Mouse (Mus musculus) splenic B cell, adult 2 months (primary cell): ENCODE measurements around the gene Syt1.

ENCODE experiments used
- DNase-seq: peaks from one replicate; pipeline ENCODE4 v3.0.0-alpha.2; 2011; ENCODE audit warnings: low read depth, low spot score
- H3K27me3 ChIP-seq: 2 replicates; pipeline ENCODE4 v1.6.1; 2012; ENCODE audit warnings: mild to moderate bottlenecking, low read length, moderate library complexity, mixed read lengths; ENCODE audit not compliant: control insufficient read depth, poor library complexity, insufficient read depth, severe bottlenecking
- H3K36me3 ChIP-seq: 2 replicates; pipeline ENCODE4 v1.6.1; 2012; ENCODE audit warnings: mild to moderate bottlenecking, low read length, moderate library complexity, mixed read lengths; ENCODE audit not compliant: control insufficient read depth, poor library complexity, insufficient read depth, severe bottlenecking

Syt1 gene

GRCm38 (mm10) chr10:108929676-108930075 is 81.1 kb downstream of the Syt1 start:
- no peaks in the 10 kb centered on the region for H3K27me3 ChIP-seq
- H3K36me3 ChIP-seq, result no peaks in the 10 kb centered on the region
- no peak for DNase-seq

- Histone ChIP-seq H3K27me3 (no peaks in the 10 kb centered on the region), H3K36me3 (no peaks in the 10 kb centered on the region)
- no peak for DNase-seq
Observed at GRCm38 (mm10) chr10:108905264-108905663, 105.5 kb downstream of the Syt1 start.

- no peak for DNase-seq
- no peaks in the 10 kb centered on the region for H3K36me3 ChIP-seq
- no peaks in the 10 kb centered on the region for H3K27me3 ChIP-seq
Observed at GRCm38 (mm10) chr10:108904371-108904770, 106.4 kb downstream of the Syt1 start.

GRCm38 (mm10) chr10:108896529-108896928 is 114.3 kb downstream of the Syt1 start:
- H3K27me3 ChIP-seq, result no peaks in the 10 kb centered on the region
- H3K36me3 ChIP-seq, result no peaks in the 10 kb centered on the region
- DNase-seq, result no peak

- no peak for DNase-seq
Observed at GRCm38 (mm10) chr10:108893288-108893687, 117.5 kb downstream of the Syt1 start.

GRCm38 (mm10) chr10:108892441-108892840 is 118.3 kb downstream of the Syt1 start:
- DNase-seq, result no peak
- no peaks in the 10 kb centered on the region for H3K36me3 ChIP-seq
- H3K27me3 ChIP-seq, result no peaks in the 10 kb centered on the region

More at GRCm38 (mm10) chr10:108893288-108893687, 117.5 kb downstream of the Syt1 start:
- Histone ChIP-seq H3K27me3 (no peaks in the 10 kb centered on the region), H3K36me3 (no peaks in the 10 kb centered on the region)

GRCm38 (mm10) chr10:108889084-108889483 is 121.7 kb downstream of the Syt1 start:
- Histone ChIP-seq H3K36me3 (no peaks in the 10 kb centered on the region), H3K27me3 (no peaks in the 10 kb centered on the region)
- no peak for DNase-seq

GRCm38 (mm10) chr10:108886781-108887180 is 124.0 kb downstream of the Syt1 start:
- DNase-seq, result no peak
- no peaks in the 10 kb centered on the region for H3K36me3 ChIP-seq
- no peaks in the 10 kb centered on the region for H3K27me3 ChIP-seq

GRCm38 (mm10) chr10:108885769-108886168 is 125.0 kb downstream of the Syt1 start:
- DNase-seq, result no peak
- H3K27me3 ChIP-seq, result no peaks in the 10 kb centered on the region
- no peaks in the 10 kb centered on the region for H3K36me3 ChIP-seq

GRCm38 (mm10) chr10:108884520-108884919 is 126.3 kb downstream of the Syt1 start:
- Histone ChIP-seq H3K27me3 (no peaks in the 10 kb centered on the region), H3K36me3 (no peaks in the 10 kb centered on the region)
- no peak for DNase-seq

- H3K36me3 ChIP-seq, result no peaks in the 10 kb centered on the region
- DNase-seq, result no peak
- H3K27me3 ChIP-seq, result no peaks in the 10 kb centered on the region
Observed at GRCm38 (mm10) chr10:108880372-108880771, 130.4 kb downstream of the Syt1 start.

- no peaks in the 10 kb centered on the region for H3K36me3 ChIP-seq
- no peaks in the 10 kb centered on the region for H3K27me3 ChIP-seq
- no peak for DNase-seq
Observed at GRCm38 (mm10) chr10:108875730-108876129, 135.1 kb downstream of the Syt1 start.

- no peak for DNase-seq
- Histone ChIP-seq H3K36me3 (no peaks in the 10 kb centered on the region), H3K27me3 (no peaks in the 10 kb centered on the region)
Observed at GRCm38 (mm10) chr10:108874687-108875086, 136.1 kb downstream of the Syt1 start.

- H3K27me3 ChIP-seq, result no peaks in the 10 kb centered on the region
- H3K36me3 ChIP-seq, result no peaks in the 10 kb centered on the region
- DNase-seq, result no peak
Observed at GRCm38 (mm10) chr10:108872359-108872758, 138.4 kb downstream of the Syt1 start.

- Histone ChIP-seq H3K36me3 (no peaks in the 10 kb centered on the region), H3K27me3 (no peaks in the 10 kb centered on the region)
- DNase-seq, result no peak
Observed at GRCm38 (mm10) chr10:108870586-108870985, 140.2 kb downstream of the Syt1 start.

GRCm38 (mm10) chr10:108868136-108868535 is 142.6 kb downstream of the Syt1 start:
- no peaks in the 10 kb centered on the region for H3K27me3 ChIP-seq
- H3K36me3 ChIP-seq, result no peaks in the 10 kb centered on the region
- no peak for DNase-seq
